Mouse (Mus musculus) lung, adult 2 months (tissue): ENCODE measurements around the gene Slc22a8.

ENCODE experiments used
- CTCF ChIP-seq: fragments of 200-500 bp; IDR thresholded peaks from 2 replicates; pipeline ENCODE4 v1.5.1; 2011; ENCODE audit warnings: mild to moderate bottlenecking, low read length, control low read depth; ENCODE audit not compliant: insufficient read depth
- POLR2A ChIP-seq: fragments of 200-500 bp; IDR thresholded peaks from 2 replicates; pipeline ENCODE4 v1.6.1; 2011; ENCODE audit warnings: low read depth, mild to moderate bottlenecking, control low read depth, low read length, borderline replicate concordance; ENCODE audit errors: extremely low read depth

GRCm38 (mm10) chr19:8655833-8656232 lies 64.8 kb downstream of the Slc22a8 start:
- no peak for TF ChIP-seq POLR2A
- TF ChIP-seq CTCF = no peak
